Mouse (Mus musculus) megakaryocyte, embryonic 14.5 days (primary cell): Measurements from ENCODE around the gene Zfp638.

Experiments
- FLI1 ChIP-seq: IDR thresholded peaks from 2 replicates; pipeline ENCODE4 v1.6.1; 2012; ENCODE audit warnings: low read length, inconsistent platforms, mixed read lengths
- GATA1 ChIP-seq: IDR thresholded peaks from 3 replicates; pipeline ENCODE4 v1.6.1; 2012; ENCODE audit warnings: mixed read lengths, low read length, inconsistent platforms, borderline replicate concordance

- no peak for TF ChIP-seq GATA1
- TF ChIP-seq FLI1: no peak
Measured at GRCm38 (mm10) chr6:84009915-84010302, 143.0 kb downstream of the Zfp638 start.
